Mouse (Mus musculus) limb, embryonic 14.5 days (tissue): ENCODE data around the gene Dnah5. TPM values are rescaled to one million over a fixed set of nuclear protein-coding genes. Genes with fewer than 3 reads are reported as not detected.
"Not testable (repeated sequence)": the region's sequence is repeated elsewhere in the genome, so short reads cannot be mapped to it uniquely, and the experiment has no call there.

Experiments used
- ATAC-seq: fragments of 200-750 bp; cut with Nextera tagmentation; 2 replicates; pipeline ENCODE4 v1.8.0; 2017; ENCODE audit warnings: low read depth, moderate number of reproducible peaks, moderate TSS enrichment; ENCODE audit not compliant: low FRiP score
- DNase-seq: peaks from one replicate; pipeline ENCODE4 v3.0.0-alpha.2; 2015; ENCODE audit warnings: low spot score
- H3K27ac ChIP-seq: fragments of 300-500 bp; sonication (generic); replicated peaks from 2 replicates; pipeline ENCODE4 v1.5.1; 2014; ENCODE audit warnings: low read depth, mild to moderate bottlenecking, low read length, moderate library complexity, mixed read lengths
- H3K27me3 ChIP-seq: fragments of 300-500 bp; sonication (generic); 2 replicates; pipeline ENCODE4 v1.6.1; 2014; ENCODE audit warnings: low read length, mixed read lengths; ENCODE audit not compliant: control insufficient read depth, insufficient read depth
- H3K36me3 ChIP-seq: fragments of 300-500 bp; sonication (generic); 2 replicates; pipeline ENCODE4 v1.6.1; 2014; ENCODE audit warnings: mild to moderate bottlenecking, low read length, moderate library complexity, mixed read lengths; ENCODE audit not compliant: control insufficient read depth, insufficient read depth
- H3K4me1 ChIP-seq: fragments of 300-500 bp; sonication (generic); 2 replicates; pipeline ENCODE4 v1.6.1; 2014; ENCODE audit warnings: antibody characterized with exemption, low read length, mixed read lengths; ENCODE audit not compliant: control insufficient read depth, insufficient read depth
- H3K4me2 ChIP-seq: fragments of 300-500 bp; sonication (generic); replicated peaks from 2 replicates; pipeline ENCODE4 v1.6.1; 2014; ENCODE audit warnings: low read depth, mild to moderate bottlenecking, low read length, moderate library complexity; ENCODE audit not compliant: severe bottlenecking
- H3K4me3 ChIP-seq: fragments of 300-500 bp; sonication (generic); replicated peaks from 2 replicates; pipeline ENCODE4 v1.5.1; 2014; ENCODE audit warnings: low read length
- H3K9ac ChIP-seq: fragments of 300-500 bp; sonication (generic); 2 replicates; pipeline ENCODE4 v1.6.1; 2014; ENCODE audit warnings: mild to moderate bottlenecking, low read depth, low read length, moderate library complexity; ENCODE audit not compliant: severe bottlenecking
- H3K9me3 ChIP-seq: fragments of 300-500 bp; sonication (generic); 2 replicates; pipeline ENCODE4 v1.6.1; 2016; ENCODE audit warnings: low read length; ENCODE audit not compliant: control insufficient read depth
- POLR2A ChIP-seq: fragments of 200-500 bp; IDR thresholded peaks from 2 replicates; pipeline ENCODE4 v1.8.0; 2012; ENCODE audit warnings: inconsistent platforms, mild to moderate bottlenecking, moderate library complexity, borderline replicate concordance; ENCODE audit not compliant: insufficient read depth, insufficient read length; ENCODE audit errors: extremely low read depth
- WGBS: fragments of 180-500 bp; shearing (Covaris S2); extraction: QIAGEN DNeasy Blood & Tissue Kit; methylation state at CpG from one replicate; pipeline ENCODE4 v1.1.7; 2014; 5-methylcytosine and 5-hydroxymethylcytosine counted together
- polyA plus RNA-seq, 2 experiments: library from polyadenylated mRNA; depleted of rRNA in 1 of 2; stranded (reverse) in 1 of 2; unstranded in 1 of 2; fragments of >200 nt; fragmentation: Nextera tagmentation in 1 of 2; extraction: Ambion mirVana in 1 of 2; gene quantifications; 2 replicates each; pipeline versions ENCODE4 v1.2.1 to v1.2.3; 2012 to 2014

Dnah5 gene
- polyA plus RNA-seq, 2 experiments: 0.05 to 0.10 TPM

DNA sequence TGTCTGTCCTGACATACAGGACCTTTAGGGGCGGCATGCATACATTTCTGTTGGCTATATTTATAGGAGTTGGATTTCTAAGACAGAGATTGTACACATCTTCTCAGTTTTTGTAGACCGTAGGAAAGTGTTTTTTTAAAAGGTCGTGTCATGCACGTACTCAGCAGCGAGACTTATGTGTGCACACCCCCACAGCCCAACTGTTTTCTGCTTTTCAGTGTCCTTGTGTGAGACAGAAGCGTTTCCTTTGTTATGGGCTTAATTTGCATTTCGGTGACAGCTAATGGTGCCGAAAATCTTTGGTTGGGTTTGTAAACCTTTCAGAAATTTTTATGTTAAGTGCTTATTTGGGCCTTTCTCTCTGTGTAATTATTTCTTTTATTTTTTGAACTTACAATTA lies 195.7 kb downstream of the Dnah5 start:
- TF ChIP-seq POLR2A: no peak
- H3K36me3 ChIP-seq: no peaks in the 10 kb centered on the region
- H3K27me3 ChIP-seq: no peaks in the 10 kb centered on the region
- no peak overlapping the region for H3K9ac ChIP-seq
- no peak overlapping the region for H3K4me2 ChIP-seq
- no peaks in the 10 kb centered on the region for H3K9me3 ChIP-seq
- WGBS: 85% methylated on average over 8 of the region's 8 CpGs
- H3K4me3 ChIP-seq: no peak overlapping the region
- no peak overlapping the region for H3K27ac ChIP-seq
- no peaks in the 10 kb centered on the region for H3K4me1 ChIP-seq
- ATAC-seq: no peak
- DNase-seq: no peak

DNA sequence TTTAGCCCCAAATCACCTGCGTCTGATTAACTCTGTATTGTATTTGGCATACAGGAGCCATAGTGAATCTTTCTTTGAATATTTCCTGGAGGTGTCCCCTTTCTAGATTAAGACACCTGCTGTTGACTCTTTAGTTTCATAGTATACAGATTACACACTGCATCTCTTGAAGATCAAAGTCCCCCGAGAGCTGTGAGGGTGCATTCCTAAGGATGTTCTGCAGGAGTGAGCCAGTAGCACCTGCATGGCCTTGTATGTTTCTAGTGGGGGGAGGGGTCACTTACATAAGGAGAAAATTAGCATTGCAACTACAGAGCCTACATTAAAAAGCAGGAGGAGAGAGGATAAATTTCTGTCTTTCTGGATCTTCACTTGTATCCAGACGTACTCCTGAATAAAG lies 201.1 kb downstream of the Dnah5 start:
- Histone ChIP-seq H3K27ac (no peak overlapping the region), H3K4me3 (no peak overlapping the region), H3K9me3 (no peaks in the 10 kb centered on the region), H3K4me2 (no peak overlapping the region), H3K4me1 (no peaks in the 10 kb centered on the region), H3K27me3 (no peaks in the 10 kb centered on the region), H3K9ac (no peak overlapping the region), H3K36me3 (no peaks in the 10 kb centered on the region)
- ATAC-seq (no peak), DNase-seq (peak; percentile 12)
- WGBS: 49% methylated on average over 3 of the region's 3 CpGs
- no peak for TF ChIP-seq POLR2A

DNA sequence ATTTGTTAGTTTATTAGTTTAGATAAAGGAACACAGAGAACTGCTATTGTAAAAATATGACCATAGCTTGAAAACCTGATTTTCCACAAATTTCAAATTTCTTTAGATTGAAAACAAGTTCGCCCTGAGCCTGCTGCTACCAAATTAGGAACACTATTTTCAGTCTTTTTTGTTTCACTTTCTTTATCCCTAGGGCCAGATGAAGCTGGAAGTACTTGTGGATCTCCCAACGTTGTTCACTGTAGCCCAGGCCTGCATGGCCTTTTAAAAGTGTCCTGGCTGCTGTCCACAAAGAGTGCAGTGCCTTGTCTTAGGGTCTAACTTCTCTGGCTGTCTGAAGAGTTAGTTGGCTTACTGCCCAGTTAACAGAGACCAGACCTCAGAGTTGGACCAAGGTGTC lies 201.6 kb downstream of the Dnah5 start:
- Histone ChIP-seq H3K27me3 (no peaks in the 10 kb centered on the region), H3K9me3 (no peaks in the 10 kb centered on the region), H3K27ac (no peak overlapping the region), H3K4me3 (no peak overlapping the region), H3K9ac (no peak overlapping the region), H3K4me2 (no peak overlapping the region), H3K36me3 (no peaks in the 10 kb centered on the region), H3K4me1 (no peaks in the 10 kb centered on the region)
- TF ChIP-seq POLR2A: no peak
- WGBS: 32% methylated on average over 2 of the region's 2 CpGs
- ATAC-seq (peak; percentile 41; the same call in 1 of the 2 replicates), DNase-seq (peak; percentile 36)

DNA sequence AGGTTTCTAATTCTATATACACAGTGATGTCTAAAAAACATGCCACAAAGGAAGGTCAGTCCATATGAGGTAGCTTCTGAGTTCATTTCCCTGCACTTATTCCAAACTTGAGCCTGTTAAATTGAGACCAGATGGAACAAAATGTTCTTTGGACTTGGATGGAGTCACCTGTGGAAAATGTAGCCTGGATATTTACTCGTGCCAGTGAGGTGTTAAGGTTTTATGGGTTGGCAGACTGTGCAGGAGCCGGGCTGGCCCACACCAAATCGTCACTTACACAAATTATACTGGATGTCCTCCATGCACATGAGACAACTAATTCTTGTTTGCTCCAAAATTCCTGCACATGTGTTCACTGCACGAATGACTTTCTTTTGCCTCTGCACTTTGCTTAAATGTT lies 236.2 kb downstream of the Dnah5 start:
- WGBS: 25% methylated on average over 4 of the region's 4 CpGs
- no peak for TF ChIP-seq POLR2A
- no peak overlapping the region for H3K27ac ChIP-seq
- no peak overlapping the region for H3K9ac ChIP-seq
- no peaks in the 10 kb centered on the region for H3K27me3 ChIP-seq
- DNase-seq: peak; percentile 17
- no peak overlapping the region for H3K4me2 ChIP-seq
- H3K4me1 ChIP-seq: peaks cover 6% of the 10 kb centered on the region
- H3K9me3 ChIP-seq: no peaks in the 10 kb centered on the region
- H3K36me3 ChIP-seq: no peaks in the 10 kb centered on the region
- no peak overlapping the region for H3K4me3 ChIP-seq
- peak; percentile 70 for ATAC-seq

DNA sequence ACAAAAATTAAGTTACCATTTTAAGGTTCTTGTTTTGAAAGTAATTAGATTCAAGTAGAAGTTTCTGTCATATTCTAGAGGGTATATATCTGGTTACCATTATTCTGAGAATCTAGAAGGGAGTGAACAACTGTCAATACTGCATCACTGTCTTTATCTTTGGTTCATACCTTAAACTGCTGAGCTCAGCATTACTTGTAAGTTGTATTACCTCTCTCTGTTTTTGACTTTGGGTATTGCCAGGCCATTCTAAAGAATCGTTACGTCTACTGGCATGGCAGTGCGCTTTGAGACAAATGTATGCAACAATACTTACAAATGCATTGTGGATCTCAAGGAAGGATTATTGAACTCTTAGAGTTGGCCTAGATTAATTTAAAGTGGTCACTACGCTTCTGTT lies 240.9 kb downstream of the Dnah5 start:
- Histone ChIP-seq H3K9ac (no peak overlapping the region), H3K27ac (no peak overlapping the region), H3K9me3 (no peaks in the 10 kb centered on the region), H3K4me1 (peaks cover 5% of the 10 kb centered on the region), H3K27me3 (no peaks in the 10 kb centered on the region), H3K4me2 (no peak overlapping the region), H3K36me3 (no peaks in the 10 kb centered on the region), H3K4me3 (no peak overlapping the region)
- TF ChIP-seq POLR2A: no peak
- ATAC-seq (no peak), DNase-seq (no peak)
- 95% methylated on average over 4 of the region's 4 CpGs for WGBS

DNA sequence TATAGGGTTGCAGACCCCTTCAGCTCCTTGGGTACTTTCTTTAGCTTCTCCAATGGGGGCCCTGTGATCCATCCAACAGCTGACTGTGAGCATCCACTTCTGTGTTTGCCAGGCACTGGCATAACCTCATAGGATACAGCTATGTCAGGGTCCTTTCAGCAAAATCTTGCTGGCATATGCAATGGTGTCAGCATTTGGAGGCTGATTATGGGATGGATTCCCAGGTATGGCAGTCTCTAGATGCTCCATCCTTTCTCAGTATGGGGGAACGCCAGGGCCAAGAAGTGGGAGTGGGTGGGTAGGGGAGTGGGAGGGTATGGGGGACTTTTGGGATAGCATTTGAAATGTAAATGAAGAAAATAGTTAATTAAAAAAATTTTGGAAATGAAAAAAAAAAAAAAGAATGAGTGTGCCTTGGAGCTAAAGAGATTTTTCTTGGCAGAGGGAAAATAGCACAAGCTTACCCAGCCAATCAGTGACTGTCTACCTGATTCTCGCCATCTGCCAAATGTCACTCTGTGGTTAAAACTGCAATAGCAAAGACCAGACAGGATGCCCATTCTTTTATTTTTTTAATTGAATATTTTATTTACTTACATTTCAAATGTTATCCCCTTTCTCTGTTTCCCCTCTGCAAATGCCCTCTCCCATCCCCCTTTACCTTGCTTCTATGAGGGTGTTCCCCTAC lies 257.7 kb downstream of the Dnah5 start:
- not testable (repeated sequence) for DNase-seq, H3K4me3 ChIP-seq, H3K27me3 ChIP-seq, H3K4me1 ChIP-seq, H3K36me3 ChIP-seq, H3K9ac ChIP-seq, H3K27ac ChIP-seq, H3K4me2 ChIP-seq, H3K9me3 ChIP-seq, ATAC-seq
- WGBS: 86% methylated on average over 2 of the region's 2 CpGs
